Mouse (Mus musculus) brain, embryonic 18.5 days (tissue): ENCODE measurements around the gene Trp53rka.
"Not testable (repeated sequence)": the region's sequence is repeated elsewhere in the genome, so short reads cannot be mapped to it uniquely, and the experiment has no call there.

ENCODE experiments used
- DNase-seq: peaks from one replicate; pipeline ENCODE4 v3.0.0-alpha.2; 2012; ENCODE audit warnings: low read depth, low spot score

Trp53rka gene

DNA sequence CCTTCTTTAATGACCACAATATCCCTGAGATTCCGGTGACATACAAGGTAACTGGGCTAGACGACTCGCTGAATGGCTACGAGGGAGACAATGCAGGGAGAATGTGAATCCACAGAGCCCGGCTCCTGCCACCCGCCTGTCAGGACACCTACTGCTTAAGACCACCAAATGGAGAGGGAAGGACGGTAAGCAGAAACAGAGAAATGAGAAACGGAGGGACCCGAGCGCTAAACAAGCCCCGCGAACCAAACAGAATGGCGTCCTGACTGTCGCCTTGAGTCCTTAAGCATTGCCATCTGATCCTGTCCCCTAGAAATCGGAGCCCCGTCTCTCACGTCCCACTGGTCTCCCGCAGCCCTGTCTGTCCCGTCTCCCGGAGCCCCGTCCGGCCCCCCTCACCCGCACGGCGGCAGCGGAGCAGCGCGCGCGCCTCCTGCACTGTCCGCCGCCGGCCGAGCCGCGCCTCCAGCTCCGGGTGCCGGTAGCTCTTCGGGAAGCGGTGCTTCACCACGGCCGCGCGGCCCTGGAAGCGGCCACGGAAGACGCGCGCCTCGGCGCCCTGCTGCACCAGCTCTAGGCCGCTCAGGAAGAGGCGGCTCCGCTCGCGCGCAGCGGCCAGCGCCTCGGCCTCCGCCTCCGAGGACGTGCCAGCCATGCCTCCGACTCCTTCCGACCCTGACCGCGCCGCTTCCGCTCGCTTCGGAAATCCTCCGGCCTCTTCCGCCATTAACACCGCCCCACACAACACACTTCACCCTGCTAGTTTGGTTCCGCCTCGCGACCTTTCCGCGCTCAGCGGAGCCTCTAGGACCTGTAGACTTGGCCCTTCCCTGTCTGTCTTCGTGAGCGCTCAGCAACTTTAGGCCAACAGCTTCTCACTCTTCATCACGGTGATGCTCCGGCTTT lies at the start of gene Trp53rka:
TSS of gene Trp53rka (minus strand) at position 677 of the 906 bp plus-strand sequence.
- DNase-seq = peak; percentile 62

DNA sequence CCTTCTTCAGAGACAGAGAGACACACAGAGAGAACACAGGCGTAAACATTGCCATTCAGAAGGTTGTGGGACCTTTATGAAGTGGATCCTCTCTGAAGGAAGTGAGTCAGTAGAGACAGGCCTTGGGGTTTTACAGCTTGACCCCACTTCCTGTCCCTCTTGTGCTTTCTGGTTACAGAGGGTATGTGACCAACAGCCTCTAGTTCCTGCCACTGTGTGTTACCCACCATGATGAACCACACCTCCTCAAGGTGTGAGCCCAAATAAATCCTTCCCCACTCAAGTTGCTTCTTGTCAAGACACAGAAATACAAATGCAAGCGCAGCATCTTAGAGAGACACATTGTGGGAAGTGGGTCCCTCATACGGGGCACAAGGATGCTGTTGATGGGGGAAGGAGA lies 47.9 kb upstream of the Trp53rka start:
- DNase-seq = no peak

DNA sequence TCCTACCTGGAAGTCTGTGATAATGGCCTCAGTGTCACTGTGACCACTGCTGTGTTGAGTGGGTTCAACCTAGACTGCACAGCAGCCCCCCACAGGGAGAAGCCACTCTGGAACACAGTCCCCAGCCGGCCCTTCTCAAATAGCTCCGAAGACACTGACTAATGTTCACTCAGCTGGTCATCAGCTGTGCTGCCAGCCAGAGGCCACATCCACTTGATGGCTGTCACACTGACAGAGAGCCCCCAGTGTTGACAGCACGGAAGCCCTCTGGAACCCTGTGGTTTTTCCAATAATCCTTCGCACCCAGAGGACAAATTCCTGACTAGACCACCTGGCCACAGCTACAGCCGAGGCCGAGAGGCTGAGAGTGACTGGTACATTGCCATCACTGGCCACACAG lies 40.7 kb upstream of the Trp53rka start:
- no peak for DNase-seq

GRCm38 (mm10) chr2:165529106-165529505 lies 36.0 kb upstream of the Trp53rka start:
- DNase-seq = peak; percentile 40

DNA sequence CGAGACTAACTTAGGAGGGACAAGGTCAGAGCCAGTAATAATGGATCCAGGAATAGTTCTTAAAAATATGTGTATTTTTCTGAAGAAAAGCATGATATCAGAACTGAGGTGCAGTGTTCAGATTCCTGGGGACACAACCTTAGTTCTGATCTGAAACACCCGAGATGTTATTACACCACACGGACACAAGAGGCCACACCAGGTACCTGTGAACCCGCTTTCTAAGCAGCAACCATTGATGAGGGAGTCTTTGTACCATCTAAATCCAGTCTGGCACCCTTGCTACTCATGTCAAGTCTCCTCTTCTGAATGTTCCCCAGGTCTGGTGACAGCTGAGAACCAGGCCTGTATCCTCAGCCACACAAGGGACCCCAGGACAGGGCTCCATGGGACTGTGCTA lies 32.5 kb upstream of the Trp53rka start:
- DNase-seq = no peak

DNA sequence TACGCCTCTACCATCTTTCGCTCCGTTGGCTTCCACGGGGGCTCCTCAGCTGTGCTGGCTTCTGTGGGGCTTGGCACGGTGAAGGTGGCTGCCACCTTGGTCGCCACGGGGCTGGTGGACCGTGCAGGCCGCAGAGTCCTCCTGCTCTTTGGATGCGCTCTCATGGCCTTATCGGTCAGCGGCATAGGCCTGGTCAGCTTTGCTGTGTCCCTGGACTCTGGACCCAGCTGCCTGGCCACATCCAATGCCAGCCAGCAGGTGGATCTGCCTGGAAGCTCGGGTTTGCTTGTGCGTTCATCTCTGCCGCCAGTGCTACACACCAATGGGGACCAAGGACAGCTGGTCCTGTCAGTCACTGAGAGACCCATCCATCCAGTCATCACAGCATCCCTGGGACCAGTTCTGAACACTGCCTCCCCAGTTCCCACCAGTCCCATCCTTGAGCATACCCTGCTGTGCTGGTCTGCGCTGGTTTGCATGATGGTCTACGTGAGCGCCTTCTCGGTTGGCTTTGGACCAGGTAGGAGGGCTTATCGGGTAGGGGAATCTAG lies 22.1 kb upstream of the Trp53rka start:
- DNase-seq = no peak

- DNase-seq = no peak
These were observed 19.9 kb upstream of the Trp53rka start for GRCm38 (mm10) chr2:165512870-165513600.

- DNase-seq = no peak
These were observed 19.3 kb upstream of the Trp53rka start for GRCm38 (mm10) chr2:165512426-165512825.

- not testable (repeated sequence) for DNase-seq
These were observed 18.4 kb upstream of the Trp53rka start for GRCm38 (mm10) chr2:165511530-165511929.

- DNase-seq = not testable (repeated sequence)
These were observed 17.9 kb upstream of the Trp53rka start for GRCm38 (mm10) chr2:165510914-165511458.

DNA sequence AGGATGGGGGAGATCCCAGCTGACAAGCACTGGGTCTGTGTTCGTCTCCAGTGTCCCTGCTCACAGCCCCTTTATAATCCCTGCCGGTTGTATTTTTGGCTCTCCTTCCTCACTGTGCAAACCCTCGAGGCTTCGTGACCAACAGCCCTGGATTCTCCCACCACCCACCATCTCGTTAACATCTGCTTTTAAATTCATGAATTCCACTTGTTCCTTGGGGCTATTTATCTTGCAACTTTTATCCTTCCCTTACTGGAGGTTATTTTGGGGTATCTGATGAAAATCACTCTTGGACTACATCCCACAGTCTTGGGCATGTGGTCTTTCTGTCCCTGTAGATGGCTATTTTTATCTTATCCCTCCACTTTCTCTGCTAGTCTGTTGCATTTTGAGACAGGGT lies 17.3 kb upstream of the Trp53rka start:
- DNase-seq = no peak

GRCm38 (mm10) chr2:165509686-165510085 lies 16.6 kb upstream of the Trp53rka start:
- DNase-seq = no peak

DNA sequence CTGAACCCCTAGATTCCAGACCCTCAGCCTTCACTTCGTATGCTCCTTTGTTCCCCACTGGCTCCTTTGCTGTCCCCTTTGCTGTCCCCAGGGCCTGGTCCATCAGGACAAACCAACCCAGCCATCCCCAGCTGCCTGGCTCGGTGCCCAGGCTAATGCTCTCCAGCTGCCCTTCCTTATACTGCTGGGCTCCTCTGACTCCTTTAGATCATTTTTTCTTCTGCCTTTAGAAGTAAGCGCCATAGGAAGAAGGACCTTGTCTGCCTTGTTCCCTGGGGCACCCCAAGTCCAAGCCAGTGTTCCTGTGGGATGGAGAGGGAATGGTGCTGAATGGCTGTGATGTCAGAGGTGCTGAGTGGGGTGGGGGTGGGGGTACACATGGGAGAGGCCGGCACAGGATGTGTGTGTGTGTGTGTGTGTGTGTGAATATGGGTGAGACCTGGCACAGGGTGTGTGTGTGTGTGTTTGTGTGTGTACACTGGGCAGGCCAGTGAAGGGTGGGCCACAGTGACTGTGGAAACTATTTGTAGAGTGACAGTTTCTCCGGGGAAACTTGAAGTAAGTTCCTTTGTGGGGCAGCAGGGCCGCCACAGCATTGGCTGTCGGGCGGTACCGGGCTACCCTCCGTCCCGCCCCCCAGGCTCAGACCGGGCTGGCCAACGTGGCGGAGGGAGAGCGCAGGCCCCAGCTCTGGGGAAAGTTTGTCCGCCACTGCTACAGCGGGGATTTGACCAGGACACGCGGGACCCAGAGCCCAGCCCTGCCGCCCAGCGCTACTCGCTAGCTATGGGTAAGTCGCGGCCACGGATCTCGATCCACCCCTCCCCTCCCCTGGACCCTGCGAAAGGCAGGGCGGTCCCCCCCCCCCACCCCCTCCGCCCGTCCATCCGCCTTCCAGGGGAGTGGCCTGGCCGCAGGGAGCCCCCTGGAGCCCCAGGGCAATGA lies 10.4 kb upstream of the Trp53rka start, which contains the start of gene Slc2a10:
TSS of gene Slc2a10 (plus strand) at position 529 of the 945 bp plus-strand sequence.
- no peak for DNase-seq

DNA sequence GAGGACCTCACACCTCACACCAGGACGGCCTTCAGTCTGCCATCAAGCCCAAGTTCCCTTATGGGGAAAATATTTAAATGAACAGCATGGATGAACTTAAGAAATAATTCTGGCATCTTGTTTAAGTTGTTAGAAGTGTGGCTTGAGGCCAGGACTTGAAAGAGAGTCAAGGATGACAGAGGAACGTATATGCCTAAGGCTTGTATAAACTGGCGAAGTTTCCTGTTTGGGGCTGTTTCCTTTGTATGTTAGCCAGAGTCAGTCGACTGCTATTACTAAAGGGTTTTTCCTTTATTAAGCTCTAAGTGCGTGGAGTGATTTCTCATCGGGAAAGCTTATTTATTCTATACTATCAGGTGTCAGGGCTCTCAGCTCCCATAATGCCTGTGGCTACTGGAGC lies 5.7 kb upstream of the Trp53rka start:
- no peak for DNase-seq

GRCm38 (mm10) chr2:165497706-165498275 lies 4.7 kb upstream of the Trp53rka start:
- no peak for DNase-seq

- DNase-seq = no peak
These were observed 3.1 kb upstream of the Trp53rka start for GRCm38 (mm10) chr2:165496251-165496650.

- no peak for DNase-seq
These were observed 1.4 kb upstream of the Trp53rka start for GRCm38 (mm10) chr2:165494495-165494894.

GRCm38 (mm10) chr2:165493587-165494210 lies 575 bp upstream of the Trp53rka start:
- DNase-seq = peak; percentile 55

DNA sequence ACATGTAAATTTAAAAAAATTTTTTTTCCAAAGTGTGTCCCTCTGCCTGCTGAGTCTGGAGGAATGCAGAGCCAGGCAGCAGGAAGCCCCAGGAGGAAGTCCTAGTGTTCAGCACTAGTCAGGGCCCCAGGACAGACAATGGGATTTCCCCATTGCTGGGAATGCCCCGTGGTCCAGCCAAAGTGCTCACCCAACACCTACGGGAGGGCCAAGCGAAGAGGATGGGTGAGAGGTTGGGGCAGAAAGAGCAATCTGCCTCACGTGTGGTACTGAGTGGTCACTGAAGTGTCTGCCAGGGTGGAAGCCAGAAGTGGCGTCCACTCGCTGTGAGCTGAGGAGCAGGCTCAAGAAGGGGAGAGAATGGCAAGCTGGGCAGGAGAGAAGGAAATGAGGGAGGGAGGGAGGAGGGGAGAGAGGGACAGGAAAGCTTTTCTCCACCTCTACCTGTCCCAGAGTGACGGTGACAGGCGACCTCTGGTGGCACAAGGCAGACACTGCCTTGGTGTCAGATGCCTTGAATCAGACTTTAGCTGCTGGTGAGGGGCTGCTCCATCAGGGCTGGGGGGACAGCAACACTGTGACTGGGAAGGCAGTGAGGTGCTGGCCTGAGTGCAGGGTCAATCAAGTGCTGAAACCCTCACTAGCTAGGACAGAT lies 6.1 kb downstream of the Trp53rka start:
- no peak for DNase-seq
